Comparison of ENCODE assay signal across 19 mouse cellular contexts in genomic region chr1:160812428-160812827, GRCm38 (mm10). TPM values are rescaled to one million over a fixed set of nuclear protein-coding genes. Genes with fewer than 3 reads are reported as not detected.
DNase-seq lines count a peak whose midpoint lies in the region; ATAC-seq lines count a peak whose summit lies in the region.
"Had no signal": no experiment of that assay in that cellular context is flagged by ENCODE, and none has a peak within 500 bp of the region (broad histone marks: within the 10 kb centered on the region; RNA-seq: fewer than 3 reads in every experiment).

No protein-coding gene starts in this region.

- H3K9ac ChIP-seq in heart, embryonic 14.5 days (ENCODE audit: low read length): no peak overlapping the region
- H3K9ac ChIP-seq: limb, embryonic 13.5 days had no signal

- no peak overlapping the region for H3K4me3 ChIP-seq in heart, embryonic 14.5 days (ENCODE audit: control insufficient read depth in 1 of 2, insufficient read depth in 1 of 2, low read depth in 1 of 2, low read length in 2 of 2)
- H3K4me3 ChIP-seq: limb, embryonic 13.5 days had no signal

- peaks cover 4 to 15% of the 10 kb centered on the region in 2 experiments; a peak in 3 of 4 replicates for H3K4me1 ChIP-seq in heart, embryonic 14.5 days (ENCODE audit: control insufficient read depth in 2 of 2, insufficient read depth in 2 of 2, low read length in 2 of 2)
- H3K4me1 ChIP-seq: limb, embryonic 13.5 days had no signal

- ATAC-seq in heart, embryonic 14.5 days (ENCODE audit: insufficient number of reproducible peaks, insufficient read depth, low FRiP score, low read depth): no peak
- peak; percentile 59 for ATAC-seq in CD4-positive, CD25-positive, alpha-beta regulatory T cell, adult 4 months
- peak; percentile 86 for ATAC-seq in megakaryocyte, adult 5-6 weeks (ENCODE audit: poor library complexity, severe bottlenecking)
- ATAC-seq: hindbrain, postnatal 0 days had no signal

- peak overlapping the region; percentile 67 to 75 for H3K27ac ChIP-seq in heart, embryonic 14.5 days (replicated peaks in 1 of 2; ENCODE audit: control insufficient read depth in 1 of 2, insufficient read depth in 1 of 2, low read depth in 2 of 2, low read length in 2 of 2)
- H3K27ac ChIP-seq: hindbrain, postnatal 0 days; limb, embryonic 13.5 days had no signal

- no peaks in the 10 kb centered on the region for H3K9me3 ChIP-seq in heart, embryonic 14.5 days (ENCODE audit: control insufficient read depth, low read length)
- H3K9me3 ChIP-seq: limb, embryonic 13.5 days had no signal

- intact Hi-C loops in heart, postnatal 36 days (cut with DNase I): no loop called here

- no peaks in the 10 kb centered on the region for H3K36me3 ChIP-seq in heart, embryonic 14.5 days (ENCODE audit: control insufficient read depth, insufficient read depth, low read length)
- H3K36me3 ChIP-seq: limb, embryonic 13.5 days had no signal

- H3K27me3 ChIP-seq in heart, embryonic 14.5 days (ENCODE audit: control insufficient read depth, insufficient read depth, low read length): no peaks in the 10 kb centered on the region
- H3K27me3 ChIP-seq: limb, embryonic 13.5 days had no signal

- DNase-seq in heart, postnatal 36 days: no peak
- peak; percentile 55 for DNase-seq in induced T-regulatory cell, adult 2 months (ENCODE audit: low read depth)
- DNase-seq in cerebellum, postnatal 36 days: no peak
- no peak for DNase-seq in layer of hippocampus, postnatal 14 days (ENCODE audit: low spot score in 2 of 2)
- DNase-seq in cerebellum, adult 18-20 months: no peak
- DNase-seq: adrenal gland, postnatal 14 days; cerebellum, adult 8-10 months; embryo, embryonic 11 days; gastrocnemius, postnatal 10 days; heart, postnatal 4 days; kidney, adult 8-10 months; kidney, postnatal 36 days; layer of hippocampus, adult 9-11 months; thymus, postnatal 4 days had no signal

- H3K4me2 ChIP-seq in heart, embryonic 14.5 days (ENCODE audit: low read length): no peak overlapping the region
- H3K4me2 ChIP-seq: limb, embryonic 13.5 days had no signal

RNA-seq across cellular contexts. Expression of gene Rabgap1l, which starts 19.4 kb away (rescaled TPM):
- 81.1 and 95.6 TPM in 2 replicates for polyA plus RNA-seq in heart, embryonic 14.5 days (2014; fragmentation: Nextera tagmentation; extraction: Ambion mirVana)
- total RNA-seq in heart, postnatal 36 days (2021): 10 to 100 TPM; 80.3 to 83.6 TPM
- polyA plus RNA-seq in CD4-positive, CD25-positive, alpha-beta regulatory T cell, adult 4 months (2017; shearing (Covaris generic)): 100 to 1,000 TPM; 268 to 348 TPM
- 60.8 and 78.6 TPM in 2 replicates for total RNA-seq in megakaryocyte, adult 5-6 weeks (2015)
- total RNA-seq in megakaryocyte, adult 5-6 weeks (2017): 96.4 and 99.5 TPM in 2 replicates
- 100 to 1,000 TPM; 215 to 218 TPM for total RNA-seq in layer of hippocampus, postnatal 14 days (2021)
